Mouse (Mus musculus): Measurements from ENCODE around the gene BC051019. TPM values are rescaled to one million over a fixed set of nuclear protein-coding genes. Genes with fewer than 3 reads are reported as not detected.
A peak's percentile ranks its signal among the peaks of the same experiment; 100 is the strongest.

BC051019 gene
- polyA plus RNA-seq, 1 experiment from 2014 or later: 0.37 TPM

DNA sequence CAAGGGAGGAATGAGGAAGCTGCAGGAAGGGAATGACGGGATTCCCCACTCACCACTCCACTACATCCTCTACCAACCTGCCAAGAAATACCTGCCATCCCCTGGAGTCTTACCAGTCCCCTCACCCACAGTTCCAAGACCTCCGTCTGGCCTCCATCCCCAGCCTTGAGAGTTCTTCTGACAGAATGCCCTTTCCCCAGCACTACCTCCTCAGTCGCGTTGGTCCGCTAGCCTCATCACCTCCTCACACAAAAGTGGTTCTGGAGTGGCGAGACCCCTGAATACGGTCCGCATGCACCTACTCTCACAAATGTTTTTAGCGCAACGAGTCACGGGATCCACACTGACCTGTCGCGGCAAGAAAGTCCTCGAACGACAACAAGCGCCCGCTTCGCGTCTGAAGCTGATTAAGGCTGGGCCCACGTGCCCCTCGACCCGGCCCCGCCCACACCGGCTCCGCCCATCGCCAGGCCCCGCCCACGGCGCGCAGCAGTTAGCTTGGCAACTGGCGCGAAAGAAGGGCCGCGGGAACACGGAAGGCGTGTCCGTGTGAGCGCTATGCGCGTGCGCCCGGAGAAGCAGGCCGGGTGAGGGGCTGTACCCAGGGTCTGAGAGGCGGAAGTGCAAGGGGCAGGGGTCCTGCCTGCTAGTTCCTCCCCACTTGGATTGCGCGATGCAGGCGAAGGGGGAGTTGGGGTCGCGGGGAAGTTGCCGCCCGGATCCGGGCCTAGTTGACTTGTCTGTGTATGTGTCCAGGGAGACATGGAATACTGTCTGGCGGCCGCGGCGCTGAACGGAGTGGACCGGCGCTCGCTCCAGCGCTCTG is 20.2 kb downstream of the BC051019 start, which contains the start of the genes St5 and Akip1:
Gene St5 (minus strand): TSS at position 416 of the 826 bp plus-strand sequence.
Gene Akip1 (plus strand): TSS at position 501 of the 826 bp plus-strand sequence.
- no peaks in the 10 kb centered on the region for H3K36me3 ChIP-seq (ENCODE audit: control insufficient read depth, insufficient read depth, low read length)
- no peaks in the 10 kb centered on the region for H3K27me3 ChIP-seq (ENCODE audit: control insufficient read depth, insufficient read depth, low read length)
- H3K9ac ChIP-seq (ENCODE audit: low read depth, low read length): peak within 1 kb of the TSS; percentile 64
- WGBS: 1% methylated on average over 61 of the region's 61 CpGs
- no peaks in the 10 kb centered on the region for H3K4me1 ChIP-seq (replicated peaks; ENCODE audit: control insufficient read depth, insufficient read depth, low read length)
- H3K9me3 ChIP-seq (ENCODE audit: control insufficient read depth, low read length): no peaks in the 10 kb centered on the region
- DNase-seq (ENCODE audit: low spot score) (peak; percentile 97), ATAC-seq (ENCODE audit: low FRiP score) (peak; percentile 98)
- H3K4me3 ChIP-seq (ENCODE audit: low read depth, low read length): peak within 1 kb of the TSS; percentile 56
- 0 out of 2 replicates have a peak within 1 kb of the TSS, but pooled peaks have one; percentile 17 for H3K27ac ChIP-seq (ENCODE audit: low read depth, low read length)
- H3K4me2 ChIP-seq (replicated peaks; ENCODE audit: low read depth, low read length): peak within 1 kb of the TSS; percentile 50

DNA sequence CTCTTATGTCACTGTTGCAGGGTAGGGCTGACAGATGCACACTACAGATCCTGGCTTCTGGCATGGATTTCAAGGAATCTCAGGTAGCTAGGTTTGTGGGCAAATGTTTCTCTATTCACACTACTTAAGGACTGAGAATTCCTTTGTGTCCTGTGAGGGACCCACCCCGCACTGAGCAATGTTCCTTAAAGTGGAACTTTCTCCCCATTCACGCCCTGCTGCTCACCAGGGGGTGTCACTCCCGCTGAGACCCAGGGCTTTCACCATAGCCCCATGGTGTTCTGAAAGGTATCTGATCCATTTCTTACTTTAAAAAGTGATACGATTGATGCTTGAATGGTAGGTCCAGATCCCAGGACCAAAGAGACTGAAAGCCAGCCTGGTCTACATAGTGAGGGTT is 20.9 kb downstream of the BC051019 start:
- no peaks in the 10 kb centered on the region for H3K27me3 ChIP-seq (ENCODE audit: control insufficient read depth, insufficient read depth, low read length)
- H3K4me1 ChIP-seq (replicated peaks; ENCODE audit: control insufficient read depth, insufficient read depth, low read length): no peaks in the 10 kb centered on the region
- H3K4me3 ChIP-seq (ENCODE audit: low read depth, low read length): no peak overlapping the region
- DNase-seq (ENCODE audit: low spot score) (no peak), ATAC-seq (ENCODE audit: low FRiP score) (0 out of 2 replicates have a peak, but pooled peaks have one; percentile 3)
- H3K9me3 ChIP-seq (ENCODE audit: control insufficient read depth, low read length): no peaks in the 10 kb centered on the region
- 33% methylated on average over 4 of the region's 4 CpGs for WGBS
- H3K4me2 ChIP-seq (replicated peaks; ENCODE audit: low read depth, low read length): no peak overlapping the region
- H3K36me3 ChIP-seq (ENCODE audit: control insufficient read depth, insufficient read depth, low read length): no peaks in the 10 kb centered on the region
- no peak overlapping the region for H3K27ac ChIP-seq (ENCODE audit: low read depth, low read length)
- H3K9ac ChIP-seq (ENCODE audit: low read depth, low read length): no peak overlapping the region

GRCm38 (mm10) chr7:109700213-109700612 is 23.4 kb downstream of the BC051019 start:
- H3K9me3 ChIP-seq (ENCODE audit: control insufficient read depth, low read length): no peaks in the 10 kb centered on the region
- no peak overlapping the region for H3K27ac ChIP-seq (ENCODE audit: low read depth, low read length)
- H3K36me3 ChIP-seq (ENCODE audit: control insufficient read depth, insufficient read depth, low read length): no peaks in the 10 kb centered on the region
- H3K4me2 ChIP-seq (replicated peaks; ENCODE audit: low read depth, low read length): no peak overlapping the region
- DNase-seq (ENCODE audit: low spot score) (no peak), ATAC-seq (ENCODE audit: low FRiP score) (no peak)
- H3K4me1 ChIP-seq (replicated peaks; ENCODE audit: control insufficient read depth, insufficient read depth, low read length): no peaks in the 10 kb centered on the region
- H3K9ac ChIP-seq (ENCODE audit: low read depth, low read length): no peak overlapping the region
- no peaks in the 10 kb centered on the region for H3K27me3 ChIP-seq (ENCODE audit: control insufficient read depth, insufficient read depth, low read length)
- H3K4me3 ChIP-seq (ENCODE audit: low read depth, low read length): no peak overlapping the region

DNA sequence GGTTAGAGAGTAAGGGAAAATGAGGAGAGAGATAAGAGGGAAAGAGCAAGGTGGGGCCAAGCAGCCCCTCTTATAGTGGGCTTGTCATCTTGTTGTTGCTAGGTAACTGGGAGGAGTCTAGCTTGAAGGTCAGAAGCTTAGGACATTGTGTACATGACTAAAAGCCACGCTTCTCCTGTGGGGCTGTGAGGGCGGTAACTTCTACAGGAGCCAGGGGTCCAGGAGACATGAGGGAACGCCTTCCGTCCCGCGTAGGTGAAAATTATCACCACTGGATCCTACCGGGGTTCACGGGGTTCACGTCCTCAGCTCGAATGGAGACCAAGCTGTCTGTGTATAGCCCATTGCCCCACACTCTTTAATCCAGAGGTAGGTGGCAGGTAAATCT is 28.3 kb downstream of the BC051019 start:
- Histone ChIP-seq H3K27ac (ENCODE audit: low read depth, low read length) (no peak overlapping the region), H3K4me3 (ENCODE audit: low read depth, low read length) (no peak overlapping the region), H3K4me1 (replicated peaks; ENCODE audit: control insufficient read depth, insufficient read depth, low read length) (no peaks in the 10 kb centered on the region), H3K9ac (ENCODE audit: low read depth, low read length) (no peak overlapping the region), H3K36me3 (ENCODE audit: control insufficient read depth, insufficient read depth, low read length) (no peaks in the 10 kb centered on the region), H3K27me3 (ENCODE audit: control insufficient read depth, insufficient read depth, low read length) (no peaks in the 10 kb centered on the region), H3K9me3 (ENCODE audit: control insufficient read depth, low read length) (no peaks in the 10 kb centered on the region), H3K4me2 (replicated peaks; ENCODE audit: low read depth, low read length) (no peak overlapping the region)
- ATAC-seq (ENCODE audit: low FRiP score) (no peak), DNase-seq (ENCODE audit: low spot score) (no peak)
- 92% methylated on average over 10 of the region's 10 CpGs for WGBS

GRCm38 (mm10) chr7:109694576-109695338 is 28.9 kb downstream of the BC051019 start:
- no peak overlapping the region for H3K4me3 ChIP-seq (ENCODE audit: low read depth, low read length)
- no peaks in the 10 kb centered on the region for H3K27me3 ChIP-seq (ENCODE audit: control insufficient read depth, insufficient read depth, low read length)
- 77% methylated on average over 13 of the region's 13 CpGs for WGBS
- H3K36me3 ChIP-seq (ENCODE audit: control insufficient read depth, insufficient read depth, low read length): no peaks in the 10 kb centered on the region
- H3K27ac ChIP-seq (ENCODE audit: low read depth, low read length): no peak overlapping the region
- no peak overlapping the region for H3K9ac ChIP-seq (ENCODE audit: low read depth, low read length)
- ATAC-seq (ENCODE audit: low FRiP score) (no peak), DNase-seq (ENCODE audit: low spot score) (no peak)
- no peaks in the 10 kb centered on the region for H3K9me3 ChIP-seq (ENCODE audit: control insufficient read depth, low read length)
- no peak overlapping the region for H3K4me2 ChIP-seq (replicated peaks; ENCODE audit: low read depth, low read length)
- no peaks in the 10 kb centered on the region for H3K4me1 ChIP-seq (replicated peaks; ENCODE audit: control insufficient read depth, insufficient read depth, low read length)

GRCm38 (mm10) chr7:109690961-109691360 is 32.7 kb downstream of the BC051019 start:
- Histone ChIP-seq H3K27me3 (ENCODE audit: control insufficient read depth, insufficient read depth, low read length) (no peaks in the 10 kb centered on the region), H3K4me2 (replicated peaks; ENCODE audit: low read depth, low read length) (no peak overlapping the region), H3K4me3 (ENCODE audit: low read depth, low read length) (no peak overlapping the region), H3K9me3 (ENCODE audit: control insufficient read depth, low read length) (no peaks in the 10 kb centered on the region), H3K36me3 (ENCODE audit: control insufficient read depth, insufficient read depth, low read length) (no peaks in the 10 kb centered on the region), H3K27ac (ENCODE audit: low read depth, low read length) (no peak overlapping the region), H3K9ac (ENCODE audit: low read depth, low read length) (no peak overlapping the region), H3K4me1 (replicated peaks; ENCODE audit: control insufficient read depth, insufficient read depth, low read length) (no peaks in the 10 kb centered on the region)
- DNase-seq (ENCODE audit: low spot score) (no peak), ATAC-seq (ENCODE audit: low FRiP score) (no peak)
- WGBS: 87% methylated on average over 5 of the region's 5 CpGs

GRCm38 (mm10) chr7:109690101-109690500 is 33.5 kb downstream of the BC051019 start:
- Histone ChIP-seq H3K9ac (ENCODE audit: low read depth, low read length) (no peak overlapping the region), H3K4me1 (replicated peaks; ENCODE audit: control insufficient read depth, insufficient read depth, low read length) (no peaks in the 10 kb centered on the region), H3K27me3 (ENCODE audit: control insufficient read depth, insufficient read depth, low read length) (no peaks in the 10 kb centered on the region), H3K36me3 (ENCODE audit: control insufficient read depth, insufficient read depth, low read length) (no peaks in the 10 kb centered on the region), H3K9me3 (ENCODE audit: control insufficient read depth, low read length) (no peaks in the 10 kb centered on the region), H3K27ac (ENCODE audit: low read depth, low read length) (no peak overlapping the region), H3K4me3 (ENCODE audit: low read depth, low read length) (no peak overlapping the region), H3K4me2 (replicated peaks; ENCODE audit: low read depth, low read length) (no peak overlapping the region)
- WGBS: 93% methylated on average over 3 of the region's 3 CpGs
- DNase-seq (ENCODE audit: low spot score) (no peak), ATAC-seq (ENCODE audit: low FRiP score) (no peak)

GRCm38 (mm10) chr7:109686585-109687128 is 37.0 kb downstream of the BC051019 start:
- 67% methylated on average over 9 of the region's 9 CpGs for WGBS
- Histone ChIP-seq H3K27me3 (ENCODE audit: control insufficient read depth, insufficient read depth, low read length) (no peaks in the 10 kb centered on the region), H3K4me3 (ENCODE audit: low read depth, low read length) (no peak overlapping the region), H3K4me2 (replicated peaks; ENCODE audit: low read depth, low read length) (no peak overlapping the region), H3K9me3 (ENCODE audit: control insufficient read depth, low read length) (no peaks in the 10 kb centered on the region), H3K27ac (ENCODE audit: low read depth, low read length) (no peak overlapping the region), H3K4me1 (replicated peaks; ENCODE audit: control insufficient read depth, insufficient read depth, low read length) (no peaks in the 10 kb centered on the region), H3K36me3 (ENCODE audit: control insufficient read depth, insufficient read depth, low read length) (no peaks in the 10 kb centered on the region), H3K9ac (ENCODE audit: low read depth, low read length) (no peak overlapping the region)
- ATAC-seq (ENCODE audit: low FRiP score): no peak
- DNase-seq (ENCODE audit: low spot score): no peak

Measured in hindbrain, embryonic 11.5 days (tissue).